Mouse (Mus musculus) lung, adult 2 months (tissue): ENCODE results near the gene Stk24. TPM values are rescaled to one million over a fixed set of nuclear protein-coding genes. Genes with fewer than 3 reads are reported as not detected.
A peak's percentile ranks its signal among the peaks of the same experiment; 100 is the strongest.

Experiments used
- DNase-seq: peaks from one replicate; pipeline ENCODE4 v3.0.0; 2022
- H3K4me1 ChIP-seq: fragments of 200-500 bp; 2 replicates; pipeline ENCODE4 v1.6.1; 2011; ENCODE audit warnings: low read length; ENCODE audit not compliant: control insufficient read depth, insufficient read depth
- H3K4me3 ChIP-seq: fragments of 200-500 bp; replicated peaks from 2 replicates; pipeline ENCODE3; 2011; ENCODE audit warnings: low read depth, mild to moderate bottlenecking, control low read depth, low read length; ENCODE audit errors: extremely low read depth
- CTCF ChIP-seq: fragments of 200-500 bp; IDR thresholded peaks from 2 replicates; pipeline ENCODE4 v1.5.1; 2011; ENCODE audit warnings: mild to moderate bottlenecking, low read length, control low read depth; ENCODE audit not compliant: insufficient read depth
- POLR2A ChIP-seq: fragments of 200-500 bp; IDR thresholded peaks from 2 replicates; pipeline ENCODE4 v1.6.1; 2011; ENCODE audit warnings: low read depth, mild to moderate bottlenecking, control low read depth, low read length, borderline replicate concordance; ENCODE audit errors: extremely low read depth
- WGBS: fragments of 180-500 bp; shearing (Covaris S2); methylation state at CpG from one replicate; pipeline ENCODE4 v1.1.7; 2018; 5-methylcytosine and 5-hydroxymethylcytosine counted together
- polyA plus RNA-seq: library from polyadenylated mRNA; depleted of rRNA; stranded (reverse); fragments of >200 nt; gene quantifications from 2 replicates; pipeline ENCODE4 v1.2.3, GENCODE M21; 2012; rRNA removed

The Stk24 gene
- polyA plus RNA-seq, 1 experiment, result 26.9 TPM

GRCm38 (mm10) chr14:121246048-121246731, 133.6 kb downstream of the Stk24 start:
- WGBS, result 68% methylated on average over 14 of the region's 14 CpGs
- DNase-seq, result peak; percentile 29

GRCm38 (mm10) chr14:121244104-121244503, 135.7 kb downstream of the Stk24 start:
- no peak for DNase-seq
- TF ChIP-seq POLR2A (no peak), CTCF (no peak)
- Histone ChIP-seq H3K4me1 (peaks cover 10% of the 10 kb centered on the region), H3K4me3 (no peak overlapping the region)
- WGBS, result 95% methylated on average over 15 of the region's 15 CpGs

More at GRCm38 (mm10) chr14:121246048-121246731, 133.6 kb downstream of the Stk24 start:
- Histone ChIP-seq H3K4me1 (peaks cover 4% of the 10 kb centered on the region; the same call in 1 of the 2 replicates), H3K4me3 (no peak overlapping the region)
- TF ChIP-seq POLR2A (no peak), CTCF (no peak)

- peaks cover 6% of the 10 kb centered on the region; the same call in 1 of the 2 replicates for H3K4me1 ChIP-seq
- DNase-seq, result no peak
- TF ChIP-seq POLR2A (no peak), CTCF (no peak)
- WGBS, result 23% methylated on average over 8 of the region's 8 CpGs
- no peak overlapping the region for H3K4me3 ChIP-seq
Observed at GRCm38 (mm10) chr14:121239386-121239785, 140.4 kb downstream of the Stk24 start.

GRCm38 (mm10) chr14:121238727-121239126, 141.1 kb downstream of the Stk24 start:
- TF ChIP-seq POLR2A (no peak), CTCF (no peak)
- Histone ChIP-seq H3K4me3 (no peak overlapping the region), H3K4me1 (peaks cover 6% of the 10 kb centered on the region; the same call in 1 of the 2 replicates)
- no peak for DNase-seq
- 80% methylated on average over 10 of the region's 10 CpGs for WGBS

DNA sequence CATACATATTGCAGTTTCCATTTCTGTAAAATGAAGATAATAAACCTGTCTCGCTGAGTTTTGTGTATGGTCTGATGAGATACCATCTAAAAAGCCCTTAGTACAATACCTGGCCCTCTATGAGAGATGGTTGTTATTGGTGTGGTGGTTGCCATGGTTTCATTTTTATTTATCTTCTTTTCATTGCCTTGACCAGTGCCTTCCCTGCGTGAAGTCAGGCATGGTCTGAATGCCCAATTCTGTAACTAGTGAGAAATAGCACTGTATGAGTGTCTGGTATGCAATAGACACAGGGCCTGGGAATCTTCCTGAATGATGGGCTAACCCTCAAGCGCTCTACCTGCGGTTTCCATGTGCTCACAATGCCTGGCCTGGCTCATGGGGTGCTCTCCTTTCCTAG, 143.1 kb downstream of the Stk24 start:
- 91% methylated on average over 4 of the region's 4 CpGs for WGBS
- TF ChIP-seq CTCF (no peak), POLR2A (no peak)
- DNase-seq, result no peak
- H3K4me1 ChIP-seq, result peaks cover 6% of the 10 kb centered on the region; the same call in 1 of the 2 replicates
- no peak overlapping the region for H3K4me3 ChIP-seq

Other genes starting within 250 kb of the Stk24 start
- 1.5 and 2.4 TPM in 2 replicates for gene Slc15a1, start 125.2 kb upstream of the Stk24 start, polyA plus RNA-seq